Mouse (Mus musculus): ENCODE data around the gene Tagln3.

- no peak for TF ChIP-seq CTCF (IDR thresholded peaks at IDR 0.05; ENCODE audit: low read depth, low read length)
- no peak for TF ChIP-seq POLR2A (IDR thresholded peaks at IDR 0.05; ENCODE audit: extremely low read depth, insufficient read depth, low read length)
These were observed 26.4 kb downstream of the Tagln3 start for GRCm38 (mm10) chr16:45697996-45698395.
